8 mouse cellular contexts compared by ENCODE assay signal in the genomic region with DNA sequence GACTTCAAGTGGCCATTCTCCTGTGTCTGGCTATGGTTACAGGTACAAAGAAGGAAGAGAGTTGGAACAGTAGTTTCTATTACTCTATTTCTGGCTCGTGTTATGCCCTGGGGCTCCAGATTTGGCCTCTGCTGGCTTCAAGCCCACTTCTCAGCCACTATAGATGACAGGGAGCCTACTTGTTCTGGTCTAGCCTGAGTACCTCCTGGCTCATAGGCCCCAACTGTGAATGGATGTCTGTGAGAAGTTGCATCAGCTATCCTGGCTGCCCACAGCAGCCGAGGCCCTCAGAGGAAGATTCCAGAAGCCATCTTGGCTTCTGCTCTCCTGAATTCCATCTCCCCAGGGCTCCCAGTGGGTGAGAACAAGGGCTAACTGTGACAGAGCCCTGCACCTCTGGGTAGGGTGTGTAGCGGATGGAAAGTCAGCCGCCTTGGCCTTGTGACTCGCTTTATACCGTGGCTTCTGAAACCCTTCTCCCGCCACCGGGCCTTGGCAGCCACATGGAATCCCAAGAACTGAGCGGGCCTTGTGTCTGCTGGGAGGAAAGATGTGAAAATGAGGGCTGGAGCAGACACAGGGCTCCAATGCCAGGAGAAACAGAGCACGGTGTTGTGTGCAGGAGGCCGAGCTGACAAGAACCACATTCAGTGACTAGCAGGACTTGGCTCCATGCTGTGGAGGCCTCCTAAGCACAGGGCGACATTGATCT. TPM values are rescaled to one million over a fixed set of nuclear protein-coding genes. Genes with fewer than 3 reads are reported as not detected.
DNase-seq lines count a peak whose midpoint lies in the region; ATAC-seq and TF ChIP-seq lines count a peak whose summit lies in the region.

No protein-coding gene starts in this region.

- H3K27ac ChIP-seq in gastrocnemius, adult 2 months, result peak overlapping the region; percentile 58
- 0 out of 2 replicates have a peak overlapping the region, but pooled peaks have one; percentile 39 for H3K27ac ChIP-seq in heart, embryonic 10.5 days
- peak overlapping the region; percentile 78 for H3K27ac ChIP-seq in left cerebral cortex, adult 2 months

- intact Hi-C loops in gastrocnemius, adult 2 months (cut with DNase I), result no loop called here
- intact Hi-C loops in left cerebral cortex, adult 2 months (cut with DNase I), result loop anchor here (1.0 to 5.0 kb wide), 2 partner anchors 26 to 54 kb away; a partner anchor contains a TSS

- no peak for TF ChIP-seq CTCF in gastrocnemius, adult 2 months (IDR thresholded peaks at IDR 0.05)
- no peak for TF ChIP-seq CTCF in left cerebral cortex, adult 2 months (IDR thresholded peaks at IDR 0.05)

- H3K9me3 ChIP-seq in heart, embryonic 10.5 days, result no peaks in the 10 kb centered on the region

- DNase-seq in gastrocnemius, adult 2 months, result peak; percentile 64
- no peak for DNase-seq in gastrocnemius, postnatal 4 days (ENCODE audit: low spot score in 2 of 2)
- peak; percentile 23 for DNase-seq in cerebellum, adult 9-10 months
- no peak for DNase-seq in heart, embryonic 10.5 days (ENCODE audit: low spot score)
- DNase-seq in left cerebral cortex, adult 2 months (ENCODE audit: extremely low spot score in 1 of 2, low spot score in 2 of 2), result peak in 1 of 2 experiments; percentile 61
- DNase-seq in urinary bladder, postnatal 10 days (ENCODE audit: low spot score), result no peak
- no peak for DNase-seq in urinary bladder, adult 2 months (ENCODE audit: low spot score)

- no peaks in the 10 kb centered on the region for H3K36me3 ChIP-seq in heart, embryonic 10.5 days

- H3K4me1 ChIP-seq in heart, embryonic 10.5 days, result peaks cover 38% of the 10 kb centered on the region

- 86% methylated on average over 12 of the region's 12 CpGs for WGBS in heart, embryonic 10.5 days

- no peaks in the 10 kb centered on the region for H3K27me3 ChIP-seq in heart, embryonic 10.5 days (ENCODE audit: insufficient read depth, poor library complexity, severe bottlenecking)

- no peak overlapping the region for H3K4me3 ChIP-seq in gastrocnemius, adult 2 months
- H3K4me3 ChIP-seq in heart, embryonic 10.5 days, result no peak overlapping the region
- no peak overlapping the region for H3K4me3 ChIP-seq in left cerebral cortex, adult 2 months

- no peak for ATAC-seq in CD4-positive, CD25-positive, alpha-beta regulatory T cell, adult 4 months

RNA-seq across cellular contexts. Expression of a gene that starts 55.1 kb away (rescaled TPM):
- total RNA-seq in gastrocnemius, adult 2 months (2021), result 1 to 10 TPM; 5.5 to 9.5 TPM
- total RNA-seq in gastrocnemius, postnatal 4 days (2021), result 1 to 10 TPM; 7.6 to 8.6 TPM
- 1.2 and 1.8 TPM in 2 replicates for polyA plus RNA-seq in heart, embryonic 10.5 days (2016; fragmentation: Nextera tagmentation; extraction: Ambion mirVana)
- total RNA-seq in left cerebral cortex, adult 2 months (2021), result 10 to 100 TPM; 51.7 to 60.5 TPM
- 1 to 10 TPM; 2.7 to 3.0 TPM for polyA plus RNA-seq in CD4-positive, CD25-positive, alpha-beta regulatory T cell, adult 4 months (2017; shearing (Covaris generic))
- 2.3 and 2.5 TPM in 2 replicates for polyA plus RNA-seq in urinary bladder, adult 2 months (2012; rRNA removed)

Comparison
In these comparisons a context has a peak if more than half of its experiments do, and no peak if none do; other contexts are left out.
1. DNase-seq: peak in gastrocnemius, adult 2 months (single experiment) and cerebellum, adult 9-10 months (single experiment); none in gastrocnemius, postnatal 4 days (0 of 2), heart, embryonic 10.5 days (single experiment), urinary bladder, postnatal 10 days (single experiment) and urinary bladder, adult 2 months (single experiment).
2. RNA of a gene that starts 55.1 kb away (total RNA-seq): 51.7 to 60.5 TPM in left cerebral cortex, adult 2 months; 5.5 to 9.5 TPM in gastrocnemius, adult 2 months and 7.6 to 8.6 TPM in gastrocnemius, postnatal 4 days; every median in the first group is over 4 times any median in the second.
3. Peak in every context shown above with its lines, with median percentiles within 50 percentile points of each other: H3K27ac ChIP-seq.